Mouse (Mus musculus) ES-E14 (cell line): ENCODE data around the gene Gtf3c6. TPM values are rescaled to one million over a fixed set of nuclear protein-coding genes. Genes with fewer than 3 reads are reported as not detected.

Experiments
- DNase-seq: peaks from one replicate; pipeline ENCODE4 v3.0.0-alpha.2; 2013; ENCODE audit warnings: low read depth, low spot score
- H3K27ac ChIP-seq: 2 replicates; pipeline ENCODE4 v1.5.1; 2012; ENCODE audit warnings: low read depth, mild to moderate bottlenecking, low read length, moderate library complexity, mixed read lengths; ENCODE audit not compliant: poor library complexity, insufficient read depth, severe bottlenecking
- H3K36me3 ChIP-seq: 2 replicates; pipeline ENCODE4 v1.6.1; 2012; ENCODE audit warnings: mild to moderate bottlenecking, low read length, moderate library complexity, mixed read lengths; ENCODE audit not compliant: control insufficient read depth, poor library complexity, insufficient read depth, severe bottlenecking
- H3K4me1 ChIP-seq, 2 experiments: fragments of 150-350 bp in 1 of 2; sonication (generic) in 1 of 2; 2 replicates each; pipeline ENCODE4 v1.6.1; 2012; ENCODE audit warnings: low read length in 2 of 2, mild to moderate bottlenecking in 1 of 2, mixed read lengths in 1 of 2; ENCODE audit not compliant: control insufficient read depth in 2 of 2, insufficient read depth in 2 of 2, poor library complexity in 1 of 2
- H3K4me3 ChIP-seq, 2 experiments: fragments of 150-350 bp in 1 of 2; sonication (generic) in 1 of 2; 2 replicates each; pipeline ENCODE4 v1.5.1; 2012; ENCODE audit warnings: low read length in 2 of 2, low read depth in 1 of 2, mild to moderate bottlenecking in 1 of 2, mixed read lengths in 1 of 2; ENCODE audit not compliant: insufficient read depth in 1 of 2, poor library complexity in 1 of 2, severe bottlenecking in 1 of 2
- H3K9ac ChIP-seq: 2 replicates; pipeline ENCODE4 v1.6.1; 2012; ENCODE audit warnings: low read depth, mild to moderate bottlenecking, low read length, mixed read lengths; ENCODE audit not compliant: poor library complexity, insufficient read depth, severe bottlenecking
- H3K9me3 ChIP-seq: fragments of 150-350 bp; sonication (generic); 2 replicates; pipeline ENCODE4 v1.6.1; 2012; ENCODE audit warnings: low read depth, mild to moderate bottlenecking, low read length; ENCODE audit not compliant: control insufficient read depth, insufficient read depth
- CHD2 ChIP-seq: IDR thresholded peaks from 2 replicates; pipeline ENCODE4 v1.6.1; 2014; ENCODE audit warnings: mild to moderate bottlenecking, low read depth, low read length, inconsistent platforms
- HCFC1 ChIP-seq: IDR thresholded peaks from 2 replicates; pipeline ENCODE4 v1.6.1; 2012; ENCODE audit warnings: low read length, inconsistent platforms, borderline replicate concordance; ENCODE audit not compliant: insufficient read depth
- MAFK ChIP-seq: IDR thresholded peaks from 2 replicates; pipeline ENCODE4 v1.6.1; 2014; ENCODE audit warnings: mild to moderate bottlenecking, low read depth, low read length, inconsistent platforms; ENCODE audit not compliant: insufficient read depth
- ZC3H11A ChIP-seq: IDR thresholded peaks from 2 replicates; pipeline ENCODE4 v1.6.1; 2012; ENCODE audit warnings: low read depth, mild to moderate bottlenecking, inconsistent platforms, low read length, borderline replicate concordance
- ZNF384 ChIP-seq: IDR thresholded peaks from 2 replicates; pipeline ENCODE4 v1.6.1; 2012; ENCODE audit warnings: low read depth, low read length, inconsistent platforms
- in situ Hi-C, 2 experiments: fragments of 600-800 bp; cut with MboI; formaldehyde crosslinking; loops; one replicate each; pipeline ENCODE4 v1.15.1; 2025; ENCODE audit warnings: low sequenced_read_pairs in 2 of 2, inconsistent platforms in 1 of 2; ENCODE audit not compliant: unreplicated experiment in 2 of 2
- total RNA-seq: library from RNA; depleted of rRNA; stranded (reverse); fragments of 300-350 nt; gene quantifications from 2 replicates; pipeline ENCODE4 v1.2.3, GENCODE M21; 2012

Gtf3c6 gene
- total RNA-seq, 1 experiment = 55.5 TPM

DNA sequence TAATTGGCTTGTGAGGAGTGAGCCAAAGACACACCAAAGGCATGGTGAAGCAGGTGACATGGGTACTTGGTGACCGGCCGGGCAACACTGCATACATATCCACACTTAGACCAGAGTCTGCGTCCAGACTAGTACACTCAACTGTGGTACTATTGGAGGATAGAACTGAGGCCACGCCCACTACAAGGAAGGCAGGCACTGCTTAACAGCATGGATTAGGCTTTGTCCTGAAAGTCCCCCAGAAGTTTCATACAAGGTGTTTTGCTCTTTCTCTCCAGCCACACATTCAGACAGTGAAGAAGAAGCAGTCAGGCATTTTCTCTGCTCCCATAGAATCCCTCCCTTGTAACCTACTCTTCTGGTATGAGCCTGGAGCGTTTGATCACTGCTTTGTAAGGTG lies 1.2 kb downstream of the Gtf3c6 start:
- Histone ChIP-seq H3K9me3 (no peaks in the 10 kb centered on the region), H3K36me3 (peaks cover 7% of the 10 kb centered on the region), H3K4me1 (peaks cover 0 to 7% of the 10 kb centered on the region in 2 experiments; a peak in 2 of 4 replicates), H3K4me3 (peak overlapping the region; percentile 85 to 95), H3K27ac (no peak overlapping the region; the same call in 1 of the 2 replicates), H3K9ac (peak overlapping the region; percentile 98; the same call in 1 of the 2 replicates)
- peak; percentile 56 for DNase-seq
- TF ChIP-seq HCFC1 (no peak), CHD2 (no peak), ZNF384 (no peak), MAFK (no peak), ZC3H11A (no peak)
- in situ Hi-C loops = no loop called here

DNA sequence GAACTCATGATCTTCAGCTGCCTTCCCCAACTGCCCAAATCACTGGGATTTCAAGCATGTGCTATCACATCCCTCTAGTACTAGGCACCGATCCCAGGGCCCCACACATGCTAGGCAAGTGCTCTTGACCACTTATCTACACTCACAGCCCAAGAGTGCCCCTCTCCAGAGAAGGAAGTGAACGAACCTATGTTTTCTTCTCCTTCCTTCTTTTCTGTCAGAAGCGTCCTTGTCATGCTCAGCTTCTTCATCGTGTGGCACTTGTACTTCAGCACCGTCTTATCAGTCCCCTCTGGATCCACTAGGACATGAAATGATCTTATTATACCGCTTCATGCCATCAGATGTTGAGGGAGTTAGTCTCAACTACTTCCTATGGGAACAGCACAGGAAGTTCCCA lies 6.9 kb downstream of the Gtf3c6 start:
- Histone ChIP-seq H3K9ac (no peak overlapping the region), H3K27ac (no peak overlapping the region), H3K36me3 (peaks cover 18% of the 10 kb centered on the region), H3K4me3 (no peak overlapping the region), H3K9me3 (no peaks in the 10 kb centered on the region), H3K4me1 (no peaks in the 10 kb centered on the region; a peak in 1 of 4 replicates)
- in situ Hi-C loops = no loop called here
- TF ChIP-seq ZC3H11A (no peak), CHD2 (no peak), HCFC1 (no peak)
- no peak for DNase-seq

DNA sequence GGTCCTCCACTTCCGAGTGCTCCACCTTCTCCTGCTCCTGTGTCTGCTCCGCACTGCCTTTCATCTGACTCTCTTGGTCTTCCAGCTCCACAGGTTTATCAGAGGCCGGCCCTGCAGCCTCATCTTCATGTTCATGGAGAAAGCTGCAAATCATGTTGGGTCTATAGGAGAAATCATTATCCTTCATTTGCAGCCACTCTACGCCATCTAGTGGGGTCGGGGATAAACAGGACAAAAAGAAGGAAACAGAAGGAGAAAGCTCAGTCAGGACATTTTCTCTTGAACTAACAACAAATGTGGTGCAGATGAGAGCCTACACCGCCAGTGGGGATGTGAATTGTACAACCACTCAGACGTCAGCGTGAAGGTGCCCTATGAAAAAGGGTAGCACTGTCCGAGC lies 8.3 kb downstream of the Gtf3c6 start:
- Histone ChIP-seq H3K27ac (no peak overlapping the region), H3K4me1 (no peaks in the 10 kb centered on the region; a peak in 1 of 4 replicates), H3K9ac (no peak overlapping the region), H3K4me3 (no peak overlapping the region), H3K36me3 (peaks cover 17% of the 10 kb centered on the region), H3K9me3 (no peaks in the 10 kb centered on the region)
- in situ Hi-C loops = no loop called here
- no peak for TF ChIP-seq ZNF384
- TF ChIP-seq CHD2 = no peak
- no peak for TF ChIP-seq ZC3H11A
- TF ChIP-seq MAFK = no peak
- no peak for TF ChIP-seq HCFC1
- no peak for DNase-seq

- no peak for DNase-seq
- TF ChIP-seq ZC3H11A (no peak), CHD2 (no peak), MAFK (no peak), HCFC1 (no peak), ZNF384 (no peak)
- Histone ChIP-seq H3K4me3 (peak overlapping the region; percentile 83 to 87), H3K36me3 (peaks cover 20% of the 10 kb centered on the region), H3K27ac (no peak overlapping the region), H3K9me3 (no peaks in the 10 kb centered on the region), H3K9ac (peak overlapping the region; percentile 35; the same call in 1 of the 2 replicates), H3K4me1 (no peaks in the 10 kb centered on the region; a peak in 1 of 4 replicates)
- in situ Hi-C loops = no loop called here
Measured at GRCm38 (mm10) chr10:40247166-40247716, 10.7 kb downstream of the Gtf3c6 start.

GRCm38 (mm10) chr10:40246374-40247165 lies 11.3 kb downstream of the Gtf3c6 start, which contains the start of gene Rpf2:
Gene Rpf2 (minus strand): TSS chr10:40247036.
- Histone ChIP-seq H3K27ac (peak within 1 kb of the TSS; percentile 54; the same call in 1 of the 2 replicates), H3K4me3 (peak within 1 kb of the TSS; percentile 83 to 87), H3K9me3 (no peaks in the 10 kb centered on the region), H3K9ac (peak within 1 kb of the TSS; percentile 90), H3K4me1 (no peaks in the 10 kb centered on the region; a peak in 1 of 4 replicates), H3K36me3 (peaks cover 23% of the 10 kb centered on the region)
- TF ChIP-seq HCFC1 (peak; percentile 63), CHD2 (no peak), ZNF384 (no peak)
- in situ Hi-C loops = no loop called here
- peak; percentile 78 for DNase-seq
